Mouse (Mus musculus): Measurements from ENCODE around the gene Diablo.

- TF ChIP-seq POLR2A (IDR thresholded peaks at IDR 0.05; ENCODE audit: insufficient read length, low read depth), result no peak
- TF ChIP-seq POLR2AphosphoS2 (IDR thresholded peaks at IDR 0.05; ENCODE audit: insufficient read length, low read depth), result no peak
- TF ChIP-seq REST (IDR thresholded peaks at IDR 0.05; ENCODE audit: insufficient read depth, insufficient read length), result no peak
- TF ChIP-seq MYOD1 (IDR thresholded peaks at IDR 0.05; ENCODE audit: control insufficient read depth in 1 of 3, insufficient read length in 2 of 3, low read depth in 2 of 3), result no peak
These were observed 49.4 kb upstream of the Diablo start for GRCm38 (mm10) chr5:123573362-123573761.

Data from myocyte (in vitro differentiated cells).